Mouse (Mus musculus): ENCODE data around the gene Nfkbia. TPM values are rescaled to one million over a fixed set of nuclear protein-coding genes. Genes with fewer than 3 reads are reported as not detected.

Nfkbia gene
- 10 to 100 TPM; 18.1 to 43.5 (median 29.1) TPM for total RNA-seq (2022)

DNA sequence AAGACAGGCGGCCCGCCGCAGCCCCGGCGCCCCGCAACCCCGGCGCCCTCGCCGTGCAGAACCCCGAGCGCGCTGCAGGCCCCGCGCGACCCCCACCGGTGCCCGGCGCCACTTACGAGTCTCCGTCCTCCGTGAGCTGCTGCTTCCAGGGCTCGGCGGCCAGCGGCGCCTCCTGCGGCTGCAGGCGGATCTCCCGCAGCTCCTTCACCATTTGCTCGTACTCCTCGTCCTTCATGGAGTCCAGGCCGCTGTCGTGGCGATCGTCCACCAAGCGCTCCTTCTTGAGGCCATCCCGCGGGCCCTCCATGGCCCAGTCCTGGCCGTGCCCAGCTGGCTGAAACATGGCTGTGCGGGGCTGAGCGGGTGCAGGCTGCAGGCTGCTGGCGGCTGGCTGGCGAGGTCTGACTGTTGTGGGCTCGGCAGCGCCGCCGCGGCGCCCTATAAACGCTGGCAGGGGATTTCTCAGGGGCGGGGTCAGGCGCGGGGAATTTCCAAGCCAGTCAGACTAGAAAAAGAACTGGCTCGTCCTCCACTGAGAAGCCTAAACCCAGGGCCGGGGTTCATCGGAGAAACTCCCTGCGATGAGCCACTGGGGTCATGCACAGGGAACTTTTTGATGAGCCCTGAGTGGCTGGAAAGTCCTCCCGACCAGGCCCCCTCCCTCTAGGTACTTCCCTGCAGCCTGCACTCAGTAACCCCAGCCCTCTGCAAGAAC is at the start of gene Nfkbia:
Nfkbia (minus strand) TSS at position 464 of the 715 bp plus-strand sequence.
- peak; percentile 94 to 95 for DNase-seq (ENCODE audit: low spot score in 2 of 2)

DNA sequence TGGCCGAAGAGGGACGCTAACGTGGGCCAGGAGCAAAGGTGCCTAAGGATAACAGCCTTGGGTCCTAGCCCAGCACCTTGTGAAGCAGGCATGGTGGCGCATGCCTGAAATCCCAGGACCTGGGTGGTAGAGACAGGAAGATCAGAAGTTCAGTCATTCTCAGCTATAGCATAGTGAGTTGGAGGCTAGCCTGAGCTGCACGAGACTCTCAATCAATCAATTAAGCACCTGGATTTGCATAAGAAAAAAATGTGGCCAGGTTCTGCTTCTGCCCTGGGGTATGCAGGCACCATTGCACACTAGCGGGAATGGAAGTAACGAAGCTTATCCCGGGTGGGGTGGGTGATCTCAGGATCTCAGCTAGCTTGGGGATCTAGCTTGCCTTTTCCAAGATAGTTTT is 46.7 kb upstream of the Nfkbia start:
- no peak for DNase-seq (ENCODE audit: low spot score in 2 of 2)

DNA sequence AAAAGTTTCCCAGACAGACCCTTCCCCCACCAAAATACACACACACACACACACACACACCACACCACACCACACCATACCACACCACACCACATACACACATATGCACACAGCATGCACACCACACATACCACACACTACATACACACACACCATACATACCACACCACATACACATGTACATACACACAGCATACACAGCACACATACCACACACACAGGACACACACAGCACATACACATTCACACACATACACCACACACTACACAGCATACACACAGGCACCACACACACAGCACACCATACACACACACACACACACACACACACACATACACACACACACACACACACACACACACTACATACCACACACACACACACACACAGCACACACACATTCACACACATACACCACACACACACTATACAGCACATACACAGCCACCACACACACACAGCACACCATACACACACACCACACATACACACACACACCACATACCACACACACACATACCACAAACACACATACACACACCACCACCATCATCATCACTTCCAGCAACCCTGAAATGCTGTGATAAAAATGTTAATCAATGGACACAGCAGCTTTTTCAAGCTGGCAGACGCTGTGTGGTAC is 46.0 kb upstream of the Nfkbia start:
- DNase-seq (ENCODE audit: low spot score in 2 of 2): no peak

DNA sequence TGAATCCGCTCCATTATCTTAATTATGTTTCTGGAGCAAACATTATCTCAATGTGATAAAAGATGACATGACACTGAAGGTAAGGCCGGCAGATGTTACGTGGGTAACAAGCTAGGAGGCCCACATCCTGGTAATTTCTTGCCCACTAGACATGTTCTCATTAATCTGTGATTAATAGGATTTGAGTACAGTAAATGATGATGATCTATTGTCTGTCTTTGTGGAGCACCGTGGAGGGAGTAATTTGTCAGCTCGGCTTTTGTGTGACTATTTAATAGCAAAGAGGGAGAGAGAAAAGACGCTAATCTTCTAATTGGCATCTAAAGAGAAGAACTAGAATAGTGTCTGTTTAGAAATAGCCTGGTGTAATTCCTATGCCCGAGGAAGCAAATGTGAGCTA is 45.3 kb upstream of the Nfkbia start:
- no peak for DNase-seq (ENCODE audit: low spot score in 2 of 2)

DNA sequence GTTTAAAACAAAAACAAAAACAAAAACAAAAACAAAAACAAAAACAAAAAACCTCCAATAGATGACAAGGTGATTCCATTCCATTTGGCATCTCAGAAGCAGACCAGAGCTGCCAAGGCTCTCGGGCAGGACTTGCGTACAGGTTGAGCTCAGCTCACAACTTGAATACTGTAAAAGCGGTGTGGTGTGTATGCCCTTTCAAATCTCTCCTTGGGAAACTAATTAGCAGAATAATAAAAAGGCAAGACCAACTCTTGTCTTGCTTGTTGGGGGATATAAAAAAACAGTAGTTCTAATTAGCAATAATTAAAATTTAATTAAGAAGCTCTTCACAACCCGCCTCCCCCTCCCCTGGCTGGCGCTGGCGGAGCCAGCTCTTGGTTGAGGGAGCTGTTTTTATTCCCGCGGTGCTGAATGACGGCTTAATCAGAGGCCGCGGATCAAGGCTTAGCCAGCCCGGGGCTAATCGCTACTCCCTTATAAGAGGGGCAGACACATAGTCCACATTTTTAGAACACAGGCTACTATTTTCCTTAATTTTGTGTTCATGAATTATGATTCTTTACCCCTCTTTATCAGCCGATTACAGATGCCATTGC is 44.2 kb upstream of the Nfkbia start:
- DNase-seq (ENCODE audit: low spot score in 2 of 2): no peak

DNA sequence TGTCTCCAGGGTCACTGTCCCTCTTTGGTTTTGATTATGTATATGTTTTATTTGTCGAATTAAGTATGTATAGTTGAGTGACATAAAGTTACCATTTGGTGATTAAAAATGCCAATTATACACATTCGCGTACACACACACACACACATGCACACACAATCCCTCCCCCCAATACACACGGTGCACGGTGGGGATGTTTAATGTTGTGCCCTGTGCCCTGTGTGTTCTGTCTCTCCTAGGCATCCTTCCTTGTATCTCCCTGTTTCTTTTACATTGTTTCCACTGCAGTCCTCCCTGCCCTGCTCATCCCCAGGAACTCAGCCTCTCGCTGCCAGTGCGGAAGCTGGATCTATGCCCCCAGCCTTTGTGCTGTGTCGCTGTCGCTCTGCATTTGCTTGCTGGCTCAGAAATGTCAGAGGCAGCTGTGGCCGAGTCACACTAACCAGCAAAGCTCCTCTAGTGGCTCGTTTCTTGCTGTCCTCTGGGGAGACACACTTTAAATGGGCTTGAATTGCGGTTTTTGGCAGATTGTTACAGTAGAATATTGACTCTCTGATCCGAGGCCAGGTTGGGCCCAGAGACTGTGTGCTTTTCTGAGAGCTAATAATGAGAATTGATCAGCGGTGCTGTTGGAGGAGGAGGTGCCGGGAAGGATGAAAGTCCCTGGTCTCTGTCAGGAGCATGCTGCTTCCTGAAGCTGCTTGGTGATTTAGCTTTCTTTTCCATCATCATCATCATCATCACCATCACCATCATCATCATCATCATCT is 34.7 kb upstream of the Nfkbia start:
- no peak for DNase-seq (ENCODE audit: low spot score in 2 of 2)

DNA sequence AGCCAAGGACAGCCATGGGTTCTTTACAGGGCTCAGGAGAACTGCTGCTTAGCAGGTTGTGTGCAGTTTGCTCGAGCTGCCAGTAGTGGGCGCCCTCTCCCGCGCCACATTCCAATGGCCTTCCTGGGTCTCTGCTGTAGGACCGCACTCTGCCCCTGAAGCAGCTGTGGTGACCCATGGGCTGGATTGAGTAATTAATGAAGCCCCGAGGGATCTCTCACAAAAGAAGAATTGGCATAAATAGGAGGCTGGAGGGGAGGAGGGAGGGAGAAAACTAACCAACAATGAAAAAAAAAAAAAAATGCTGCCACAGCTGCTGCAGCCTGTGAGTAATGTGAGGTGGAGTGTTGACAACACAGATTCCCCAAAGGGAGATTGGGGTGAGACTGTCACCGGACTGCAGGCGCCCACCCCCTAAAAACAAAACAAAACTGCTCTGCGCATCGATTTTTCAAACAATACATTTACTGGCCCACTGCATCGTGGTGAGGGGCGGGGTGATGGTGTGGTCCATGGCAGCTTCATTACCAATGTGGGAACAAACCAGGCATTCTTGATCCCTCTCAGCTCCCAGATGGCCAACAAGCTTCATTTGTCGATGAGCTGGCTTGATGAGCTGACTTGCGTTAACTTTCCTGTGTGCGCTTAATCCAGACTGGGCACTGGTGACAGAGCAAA is 25.8 kb upstream of the Nfkbia start:
- peak in 1 of 2 experiments; percentile 32 for DNase-seq (ENCODE audit: low spot score in 2 of 2)

DNA sequence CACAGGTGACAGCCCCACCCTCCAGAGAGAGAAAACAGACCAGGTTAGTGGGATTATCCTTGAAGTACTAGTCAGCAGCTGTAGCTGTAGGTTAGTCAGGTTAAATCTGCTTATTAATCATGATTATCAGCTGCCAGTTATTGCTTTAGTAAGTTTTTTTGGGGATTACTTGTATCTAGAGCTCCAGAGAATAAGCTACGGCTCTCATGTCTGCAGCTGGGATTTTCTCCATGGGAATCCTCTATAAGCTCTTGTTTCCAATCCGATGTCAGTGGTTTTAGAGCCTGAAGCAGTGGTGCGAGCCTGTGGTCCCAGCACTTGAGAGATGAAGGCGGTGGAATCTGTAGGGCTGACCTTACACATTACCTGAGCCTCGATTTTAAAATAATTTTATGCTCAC is 16.4 kb upstream of the Nfkbia start:
- DNase-seq (ENCODE audit: low spot score in 2 of 2): no peak

DNA sequence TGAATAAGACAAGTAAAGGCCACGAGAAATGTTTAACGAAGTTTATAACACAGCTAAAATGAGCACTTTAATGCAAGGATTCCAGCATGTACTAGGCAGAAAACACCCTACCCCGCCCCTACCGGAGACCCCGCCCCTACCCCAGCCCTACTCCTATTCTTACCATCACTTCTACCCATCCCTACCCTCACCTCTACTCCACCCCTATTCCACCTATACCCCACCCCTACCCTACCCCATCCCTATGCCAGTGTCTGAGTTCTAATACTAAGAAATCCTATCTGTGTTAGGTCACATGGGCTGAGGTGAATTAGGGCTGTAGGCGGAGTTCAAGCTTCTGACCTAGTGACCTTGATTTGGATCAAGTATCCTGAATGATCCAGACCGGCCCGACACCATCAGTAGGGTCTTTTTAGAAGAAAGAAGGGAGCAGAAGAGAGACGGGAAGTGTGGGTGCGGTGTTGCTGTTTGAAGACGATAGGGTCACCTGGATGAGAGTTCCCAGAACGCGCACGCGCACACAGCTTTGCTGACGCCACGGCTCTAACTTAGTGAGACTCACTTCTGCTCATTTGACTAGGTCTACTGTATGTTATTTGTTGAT is 15.0 kb upstream of the Nfkbia start:
- DNase-seq (ENCODE audit: low spot score in 2 of 2): no peak

DNA sequence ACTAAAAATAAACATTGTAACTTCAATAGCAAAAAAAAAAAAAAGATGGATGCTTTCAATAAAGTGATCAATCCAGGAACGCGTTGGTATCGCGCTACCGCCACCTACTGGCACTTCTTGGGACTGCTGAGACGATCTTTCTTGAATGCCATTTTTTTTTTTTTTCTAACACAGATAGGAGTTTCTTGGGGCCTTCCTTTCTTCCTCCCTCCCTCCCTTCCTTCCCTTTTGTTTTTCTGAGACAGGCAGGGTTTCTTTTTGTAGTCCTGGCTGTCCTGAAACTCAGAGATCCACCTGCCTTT is 13.5 kb upstream of the Nfkbia start:
- peak in 1 of 2 experiments; percentile 34 for DNase-seq (ENCODE audit: low spot score in 2 of 2)

DNA sequence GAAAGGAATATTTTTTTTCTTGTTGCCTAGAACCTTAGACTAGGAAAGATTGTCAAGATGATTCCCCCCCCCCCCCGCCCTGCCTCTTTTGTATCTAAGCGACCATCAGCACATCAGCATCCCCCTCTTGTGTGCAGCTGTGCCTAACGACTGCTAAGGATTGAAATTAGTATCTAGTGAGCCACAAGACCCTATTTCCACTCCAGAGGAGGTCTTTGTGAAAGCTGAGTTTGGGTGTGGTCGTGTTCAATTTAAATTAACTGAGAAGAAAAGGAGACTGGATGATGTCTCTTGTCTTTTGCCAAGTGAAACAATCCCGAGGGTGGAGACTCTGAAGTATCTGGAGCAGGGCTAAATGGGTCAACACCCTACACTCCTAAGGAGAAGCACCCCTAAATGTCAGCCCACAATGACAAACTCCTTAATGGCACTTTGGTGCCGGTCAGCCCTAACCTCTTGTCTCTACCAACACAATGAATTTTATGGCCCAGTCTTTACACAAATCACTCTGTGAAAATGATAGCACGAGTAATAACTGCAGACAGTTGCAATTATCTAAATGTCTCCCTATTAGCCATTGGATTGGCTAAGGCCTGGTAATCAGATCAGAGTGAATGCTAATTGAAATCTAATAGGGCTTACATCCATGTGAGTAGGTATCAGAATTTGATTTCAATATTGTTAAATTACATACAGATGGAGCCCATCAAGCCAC is 13.0 kb upstream of the Nfkbia start:
- DNase-seq (ENCODE audit: low spot score in 2 of 2): no peak

DNA sequence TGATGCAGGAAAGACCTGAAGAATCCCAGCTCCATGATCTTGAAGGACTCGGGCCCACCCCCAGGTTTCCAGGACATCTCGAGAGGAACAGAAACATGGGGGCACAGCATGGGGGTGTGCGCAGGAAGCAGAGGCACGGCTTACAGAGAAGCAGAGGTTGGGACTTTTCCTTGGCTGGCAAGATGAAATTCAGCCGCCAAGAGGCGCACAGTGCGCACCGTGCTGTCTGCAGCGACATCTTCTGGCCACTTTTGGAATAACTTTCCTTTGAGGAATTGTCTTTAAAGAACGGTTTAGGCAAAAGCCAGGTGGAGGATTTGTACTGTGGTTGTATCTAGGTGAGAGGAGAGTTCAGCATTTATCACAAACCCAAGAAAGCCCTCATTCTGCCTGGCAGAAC is 6.6 kb upstream of the Nfkbia start:
- DNase-seq (ENCODE audit: low spot score in 2 of 2): peak; percentile 42 to 52

DNA sequence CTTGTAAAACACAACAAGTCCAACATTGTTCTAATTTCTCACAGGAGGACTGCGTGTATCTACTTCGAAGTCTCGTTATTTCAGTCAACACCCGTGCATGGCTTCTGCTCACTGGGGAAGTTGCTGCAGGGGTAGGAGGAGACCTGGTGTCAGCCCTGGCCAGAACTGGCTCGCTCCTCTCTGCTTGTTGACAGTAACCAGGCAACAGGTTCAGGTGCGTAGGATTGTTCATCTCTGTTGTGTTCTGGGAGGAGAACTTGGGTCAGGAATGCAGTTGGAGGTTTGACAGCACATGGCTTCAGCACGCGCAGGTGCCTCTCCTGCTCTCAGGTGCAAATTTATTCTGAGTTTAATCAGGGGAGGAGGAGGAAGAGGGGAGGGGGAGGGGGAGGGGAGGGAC is 5.3 kb upstream of the Nfkbia start:
- DNase-seq (ENCODE audit: low spot score in 2 of 2): no peak

DNA sequence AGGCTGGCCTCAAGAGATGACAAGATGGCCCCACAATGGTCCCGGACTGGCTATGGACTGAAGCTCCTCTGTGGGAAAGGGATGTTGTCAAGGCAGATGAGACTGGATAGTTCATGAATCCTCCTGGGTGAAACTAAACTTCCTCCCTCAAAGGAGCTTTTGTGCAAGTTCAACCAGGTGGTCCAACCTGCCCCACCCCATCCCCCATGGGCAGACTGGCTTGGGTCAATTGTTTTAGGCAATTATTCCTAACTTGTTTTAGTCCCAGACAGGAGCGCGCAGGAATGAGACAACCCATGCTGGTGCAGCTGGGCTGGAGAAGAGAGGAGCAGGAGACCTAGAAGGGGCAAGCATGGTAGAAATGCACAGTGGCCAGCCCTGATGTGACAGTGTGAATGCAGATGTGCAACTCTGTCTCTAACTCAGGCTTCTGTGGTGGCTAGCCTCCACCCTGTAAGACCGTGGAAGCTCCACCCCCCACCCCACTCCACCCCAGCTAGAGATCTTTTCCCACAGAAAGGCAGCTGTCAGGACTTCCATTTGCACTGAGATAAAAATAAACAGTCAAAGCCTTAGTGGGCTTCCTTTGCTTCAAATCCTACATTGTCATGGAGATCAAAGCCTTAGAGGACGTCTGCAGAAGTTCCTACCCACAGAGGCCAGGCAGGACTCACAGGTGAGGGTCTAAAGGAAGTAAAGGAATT is 3.6 kb upstream of the Nfkbia start:
- no peak for DNase-seq (ENCODE audit: low spot score in 2 of 2)

DNA sequence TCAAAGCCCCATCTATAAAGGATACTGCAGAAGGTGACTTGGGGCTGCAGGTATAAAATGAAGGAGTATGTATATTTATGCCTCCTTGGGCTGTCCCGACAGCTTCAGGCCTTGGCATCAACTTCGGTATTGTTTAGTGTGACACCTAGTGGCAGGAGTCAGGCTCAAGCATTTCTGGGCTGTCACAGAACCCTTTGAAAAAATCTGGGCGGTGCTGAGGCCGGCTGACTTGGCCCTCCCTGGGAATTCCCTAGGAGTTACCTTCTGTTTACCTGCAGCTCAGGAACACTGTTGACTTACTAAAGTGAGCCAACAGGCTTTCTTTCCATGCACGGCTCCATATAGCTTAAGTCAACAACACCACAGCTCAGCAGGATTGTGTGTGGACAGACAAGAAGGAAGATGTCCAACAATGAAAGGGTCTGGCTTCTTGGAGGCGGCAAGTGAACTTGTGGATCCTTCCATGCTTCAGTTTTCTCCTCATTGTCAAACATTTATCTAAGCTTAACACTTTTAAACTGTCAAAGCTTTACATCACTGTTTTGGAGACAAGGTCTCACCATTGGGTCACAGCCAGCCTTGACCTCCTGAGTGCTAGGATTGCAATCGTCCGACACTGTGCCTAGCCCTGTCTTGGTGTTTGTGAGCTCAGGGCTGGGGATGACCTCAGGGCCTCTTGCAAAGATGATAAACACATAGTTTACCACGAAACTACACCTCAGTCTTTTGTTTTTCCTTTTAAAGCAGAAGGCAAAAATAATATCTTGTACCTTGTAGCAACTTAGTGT is 2.9 kb upstream of the Nfkbia start:
- peak in 1 of 2 experiments; percentile 38 for DNase-seq (ENCODE audit: low spot score in 2 of 2)

DNA sequence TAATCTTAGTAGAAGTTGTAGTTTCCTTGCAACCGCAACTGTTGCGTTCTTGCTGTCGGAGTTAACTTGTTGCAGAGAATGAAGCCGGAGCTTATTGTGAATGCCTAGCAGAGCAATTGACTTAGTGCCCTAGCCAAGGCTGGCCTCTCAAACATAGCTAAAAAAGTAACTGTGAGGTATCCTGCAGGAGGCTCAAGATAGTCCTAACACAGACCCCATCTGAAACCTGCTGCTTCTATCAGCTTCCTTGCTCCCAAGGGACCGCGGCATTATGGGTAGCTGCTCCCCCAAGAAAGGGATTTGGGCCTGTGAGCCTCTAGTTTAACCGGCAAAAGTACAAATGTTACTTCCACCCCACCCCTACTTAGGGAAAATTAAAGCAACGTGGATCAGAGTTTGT is 934 bp upstream of the Nfkbia start:
- DNase-seq (ENCODE audit: low spot score in 2 of 2): no peak

DNA sequence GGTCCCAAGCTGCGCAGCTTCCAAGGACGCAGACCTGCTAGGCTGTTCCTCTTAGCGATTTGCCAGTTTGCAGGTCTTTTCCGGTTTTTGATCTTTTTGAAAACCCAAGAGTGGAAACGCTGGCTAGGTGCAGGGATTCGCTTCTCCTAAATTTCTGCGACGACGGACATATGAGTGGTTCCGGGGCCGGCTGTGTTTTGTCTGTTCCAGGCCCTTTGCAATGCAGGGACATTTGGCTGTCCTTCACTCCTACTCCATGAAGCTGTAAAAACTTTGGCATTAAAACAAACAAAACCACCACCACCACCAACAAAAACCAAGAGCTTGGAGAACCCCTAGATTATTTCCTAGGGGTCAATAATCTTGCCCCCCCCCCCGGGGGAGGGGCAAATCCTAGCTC is 494 bp upstream of the Nfkbia start:
- no peak for DNase-seq (ENCODE audit: low spot score in 2 of 2)

DNA sequence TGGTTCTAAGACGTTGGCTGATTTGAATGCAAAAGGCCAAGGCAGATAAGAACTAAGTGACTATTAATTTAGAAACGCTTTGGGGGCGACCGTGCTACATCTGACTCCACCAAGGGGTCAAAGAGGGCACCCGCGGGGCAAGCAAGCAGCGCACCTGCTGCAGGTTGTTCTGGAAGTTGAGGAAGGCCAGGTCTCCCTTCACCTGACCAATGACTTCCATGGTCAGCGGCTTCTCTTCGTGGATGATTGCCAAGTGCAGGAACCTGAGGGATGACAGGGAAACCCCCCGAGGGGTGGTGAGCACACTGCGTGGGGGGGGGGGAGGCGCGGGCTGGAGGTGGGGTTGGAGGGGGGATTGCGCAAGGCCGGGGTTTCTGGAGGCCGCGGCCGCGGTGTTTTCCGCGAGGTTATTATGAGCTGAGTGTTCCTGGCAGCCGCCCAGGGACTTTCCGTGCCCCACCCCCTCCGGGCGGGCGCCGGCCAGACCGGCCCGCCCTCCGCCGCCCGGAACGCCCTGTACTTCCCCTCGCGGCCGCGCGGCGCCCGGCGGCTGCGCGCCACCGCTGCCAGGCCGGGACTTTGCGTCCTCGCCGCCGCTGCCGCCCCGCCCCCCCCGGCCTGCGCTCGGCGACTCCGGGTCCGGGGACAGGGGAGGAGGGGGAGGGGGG is 797 bp downstream of the Nfkbia start:
- DNase-seq (ENCODE audit: low spot score in 2 of 2): peak; percentile 97 to 98

Measured in gastrocnemius, adult 8-10 months (tissue).